Mouse (Mus musculus): ENCODE measurements around the gene Klhl26. TPM values are rescaled to one million over a fixed set of nuclear protein-coding genes. Genes with fewer than 3 reads are reported as not detected.

The Klhl26 gene
- polyA plus RNA-seq, 1 experiment from 2014 or later = 26.8 TPM

DNA sequence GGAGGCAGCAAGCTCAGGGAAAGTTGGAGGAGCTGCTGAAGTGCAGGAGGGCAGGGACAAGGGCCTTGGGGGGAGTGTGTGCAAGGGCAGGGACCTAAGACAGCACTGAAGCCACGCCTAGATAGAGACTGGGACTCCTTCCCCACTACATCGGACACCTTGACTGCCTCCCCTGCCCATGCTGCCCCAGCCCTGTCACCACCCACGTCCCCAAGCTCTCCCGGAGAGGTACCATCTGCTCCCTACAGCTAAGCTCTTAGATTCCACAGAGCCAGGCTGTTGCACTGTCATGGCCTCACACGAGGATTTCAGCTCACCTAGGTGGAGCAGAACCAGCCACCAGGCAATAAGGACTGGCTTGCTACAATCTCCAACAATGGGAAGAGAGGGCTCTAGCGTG is 59.8 kb downstream of the Klhl26 start:
- no peak for ATAC-seq (ENCODE audit: low FRiP score, low TSS enrichment)
- 52% methylated on average over 6 of the region's 6 CpGs for WGBS

DNA sequence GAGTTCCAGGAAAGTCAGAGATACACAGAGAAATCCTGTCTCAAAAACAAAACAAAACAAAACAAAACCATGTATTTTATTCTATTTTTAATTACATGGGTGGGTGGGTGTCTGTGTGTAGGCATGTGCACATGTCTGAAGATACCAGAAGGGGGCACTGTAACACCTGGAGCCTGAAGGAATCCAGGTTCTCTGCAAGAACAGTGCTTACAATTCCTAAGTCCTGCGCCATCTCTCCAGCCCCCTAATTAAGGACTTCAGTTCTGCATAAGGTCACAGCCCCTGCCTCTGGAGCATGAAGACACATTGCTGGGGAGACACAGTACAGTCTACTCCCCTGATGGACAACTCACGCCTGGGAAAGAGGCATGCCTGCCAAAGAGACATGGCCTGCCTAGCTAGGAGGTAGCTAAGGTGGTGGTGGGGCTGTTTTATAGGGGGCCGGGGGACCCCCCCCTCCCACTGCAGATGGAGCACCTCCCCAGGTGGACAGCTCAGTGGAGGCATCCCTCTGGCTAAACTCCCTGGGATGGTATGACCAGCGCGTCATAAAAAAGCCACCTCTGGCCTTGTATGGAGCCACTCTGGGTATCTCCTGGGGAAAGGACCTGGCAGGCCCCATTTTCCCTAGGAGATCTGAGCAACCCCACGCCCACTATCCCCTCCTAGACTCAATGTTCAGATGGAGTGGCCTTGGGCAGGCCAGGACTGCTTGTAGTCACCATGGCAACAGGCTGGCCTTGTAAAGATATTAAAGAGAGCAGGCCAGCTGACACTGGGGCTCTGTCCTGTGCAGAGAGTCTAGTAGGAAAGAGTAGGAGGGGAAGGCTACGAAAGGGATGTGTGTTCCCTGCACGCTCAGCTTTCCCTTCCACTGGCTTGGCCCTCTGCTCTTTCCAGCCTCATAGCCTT is 61.0 kb downstream of the Klhl26 start:
- Histone ChIP-seq H3K4me2 (replicated peaks; ENCODE audit: low read depth, low read length) (no peak overlapping the region), H3K27ac (ENCODE audit: low read length) (no peak overlapping the region), H3K4me3 (ENCODE audit: low read length) (no peak overlapping the region), H3K4me1 (ENCODE audit: insufficient read depth, low read length) (peaks cover 13% of the 10 kb centered on the region; the same call in 1 of the 2 replicates), H3K9me3 (ENCODE audit: low read length) (no peaks in the 10 kb centered on the region), H3K9ac (replicated peaks; ENCODE audit: low read length) (no peak overlapping the region), H3K27me3 (ENCODE audit: insufficient read depth, low read length) (no peaks in the 10 kb centered on the region), H3K36me3 (ENCODE audit: insufficient read depth, low read length) (peaks cover 4% of the 10 kb centered on the region; the same call in 1 of the 2 replicates)
- ATAC-seq (ENCODE audit: low FRiP score, low TSS enrichment) = 0 out of 2 replicates have a peak, but pooled peaks have one; percentile 32
- WGBS = 70% methylated on average over 8 of the region's 8 CpGs

More for the DNA sequence above, 59.8 kb downstream of the Klhl26 start:
- H3K9ac ChIP-seq (replicated peaks; ENCODE audit: low read length) = no peak overlapping the region; the same call in 1 of the 2 replicates
- peaks cover 16% of the 10 kb centered on the region; the same call in 1 of the 2 replicates for H3K4me1 ChIP-seq (ENCODE audit: insufficient read depth, low read length)
- no peaks in the 10 kb centered on the region for H3K9me3 ChIP-seq (ENCODE audit: low read length)
- H3K27me3 ChIP-seq (ENCODE audit: insufficient read depth, low read length) = no peaks in the 10 kb centered on the region
- no peak overlapping the region for H3K4me2 ChIP-seq (replicated peaks; ENCODE audit: low read depth, low read length)
- peaks cover 4% of the 10 kb centered on the region; the same call in 1 of the 2 replicates for H3K36me3 ChIP-seq (ENCODE audit: insufficient read depth, low read length)
- H3K27ac ChIP-seq (ENCODE audit: low read length) = no peak overlapping the region
- no peak overlapping the region for H3K4me3 ChIP-seq (ENCODE audit: low read length)

DNA sequence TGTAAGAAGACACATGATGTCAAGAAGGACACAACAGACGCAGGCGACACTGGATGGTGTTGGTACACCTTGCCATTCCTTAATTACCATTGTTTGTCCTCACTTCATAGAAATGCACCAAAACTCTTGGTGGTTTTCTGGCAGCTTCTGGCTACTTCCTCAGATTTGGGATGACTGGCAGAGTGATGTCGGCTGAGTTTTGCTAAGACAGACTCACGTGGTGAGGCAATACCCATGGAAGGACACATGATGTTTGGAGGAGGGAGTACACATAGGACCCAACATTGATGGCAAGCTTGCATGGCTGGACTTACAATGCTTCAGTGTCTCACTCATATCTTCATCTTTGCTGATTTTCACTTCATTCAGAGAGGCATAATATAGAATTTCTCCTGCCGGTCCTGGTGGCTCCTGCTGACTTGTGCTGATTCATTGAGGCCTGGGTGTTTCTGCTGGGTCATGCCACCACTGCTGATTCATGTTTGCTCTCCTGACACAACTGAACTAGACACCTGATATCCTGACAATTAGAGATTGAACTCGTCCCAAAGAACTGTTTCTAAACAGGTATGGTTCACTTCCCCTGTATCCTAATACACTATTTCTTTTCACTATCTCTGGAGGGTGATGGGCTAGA is 62.3 kb downstream of the Klhl26 start:
- Histone ChIP-seq H3K27me3 (ENCODE audit: insufficient read depth, low read length) (no peaks in the 10 kb centered on the region), H3K4me2 (replicated peaks; ENCODE audit: low read depth, low read length) (no peak overlapping the region), H3K36me3 (ENCODE audit: insufficient read depth, low read length) (peaks cover 4% of the 10 kb centered on the region; the same call in 1 of the 2 replicates), H3K9me3 (ENCODE audit: low read length) (no peaks in the 10 kb centered on the region), H3K9ac (replicated peaks; ENCODE audit: low read length) (no peak overlapping the region), H3K27ac (ENCODE audit: low read length) (no peak overlapping the region), H3K4me3 (ENCODE audit: low read length) (no peak overlapping the region), H3K4me1 (ENCODE audit: insufficient read depth, low read length) (peaks cover 16% of the 10 kb centered on the region)
- no peak for ATAC-seq (ENCODE audit: low FRiP score, low TSS enrichment)
- WGBS = 84% methylated on average over 6 of the region's 6 CpGs

DNA sequence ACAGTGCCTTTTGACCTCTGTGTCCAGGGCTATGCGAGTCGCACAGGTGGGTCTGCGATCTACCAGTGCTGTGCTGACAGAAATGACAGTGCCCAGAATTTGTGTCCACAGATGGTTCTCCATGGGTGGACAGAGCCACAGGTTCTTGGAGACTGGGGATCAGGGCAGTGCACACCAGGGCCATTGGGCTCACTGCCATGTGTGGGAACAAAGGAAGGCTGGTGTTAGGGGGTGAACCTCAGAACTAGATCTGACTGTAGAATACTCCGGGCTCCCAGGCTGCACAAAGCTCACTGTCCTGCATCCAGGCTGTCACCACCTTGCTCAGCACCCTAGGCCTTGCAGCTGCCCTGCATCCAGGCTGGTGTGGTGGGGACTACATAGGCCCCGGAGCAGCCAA is 66.5 kb downstream of the Klhl26 start:
- H3K27me3 ChIP-seq (ENCODE audit: insufficient read depth, low read length) = no peaks in the 10 kb centered on the region
- no peaks in the 10 kb centered on the region for H3K9me3 ChIP-seq (ENCODE audit: low read length)
- peaks cover 4% of the 10 kb centered on the region; the same call in 1 of the 2 replicates for H3K36me3 ChIP-seq (ENCODE audit: insufficient read depth, low read length)
- H3K4me1 ChIP-seq (ENCODE audit: insufficient read depth, low read length) = peaks cover 44% of the 10 kb centered on the region
- H3K9ac ChIP-seq (replicated peaks; ENCODE audit: low read length) = no peak overlapping the region
- no peak overlapping the region for H3K27ac ChIP-seq (ENCODE audit: low read length)
- ATAC-seq (ENCODE audit: low FRiP score, low TSS enrichment) = no peak
- WGBS = 91% methylated on average over 5 of the region's 5 CpGs
- H3K4me3 ChIP-seq (ENCODE audit: low read length) = no peak overlapping the region
- H3K4me2 ChIP-seq (replicated peaks; ENCODE audit: low read depth, low read length) = no peak overlapping the region

DNA sequence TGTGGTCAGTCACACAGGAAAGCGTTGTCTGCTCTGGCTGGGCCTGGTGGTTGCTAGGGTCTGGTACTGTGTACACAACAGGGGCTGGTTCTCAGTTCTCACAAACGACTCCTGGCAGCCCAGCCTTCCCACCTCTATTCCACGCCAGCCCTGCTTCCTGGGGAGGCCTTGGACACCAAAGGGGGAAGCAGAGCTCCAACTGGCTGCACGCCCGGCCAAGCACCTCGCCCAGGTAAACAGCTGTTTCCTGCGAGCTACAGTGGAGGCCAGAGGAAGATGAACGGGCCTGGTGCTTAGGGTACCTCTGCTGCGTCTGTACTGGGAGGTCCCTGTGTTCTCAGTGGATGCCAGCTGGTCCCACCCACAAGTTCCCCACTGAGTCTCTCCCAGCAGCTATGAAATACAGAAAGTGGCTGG is 67.3 kb downstream of the Klhl26 start:
- Histone ChIP-seq H3K9ac (replicated peaks; ENCODE audit: low read length) (peak overlapping the region; percentile 46), H3K4me2 (replicated peaks; ENCODE audit: low read depth, low read length) (no peak overlapping the region), H3K27ac (ENCODE audit: low read length) (peak overlapping the region; percentile 53), H3K9me3 (ENCODE audit: low read length) (no peaks in the 10 kb centered on the region), H3K36me3 (ENCODE audit: insufficient read depth, low read length) (peaks cover 4% of the 10 kb centered on the region; the same call in 1 of the 2 replicates), H3K4me1 (ENCODE audit: insufficient read depth, low read length) (peaks cover 48% of the 10 kb centered on the region), H3K4me3 (ENCODE audit: low read length) (no peak overlapping the region), H3K27me3 (ENCODE audit: insufficient read depth, low read length) (no peaks in the 10 kb centered on the region)
- no peak for ATAC-seq (ENCODE audit: low FRiP score, low TSS enrichment)
- WGBS = 47% methylated on average over 9 of the region's 9 CpGs

DNA sequence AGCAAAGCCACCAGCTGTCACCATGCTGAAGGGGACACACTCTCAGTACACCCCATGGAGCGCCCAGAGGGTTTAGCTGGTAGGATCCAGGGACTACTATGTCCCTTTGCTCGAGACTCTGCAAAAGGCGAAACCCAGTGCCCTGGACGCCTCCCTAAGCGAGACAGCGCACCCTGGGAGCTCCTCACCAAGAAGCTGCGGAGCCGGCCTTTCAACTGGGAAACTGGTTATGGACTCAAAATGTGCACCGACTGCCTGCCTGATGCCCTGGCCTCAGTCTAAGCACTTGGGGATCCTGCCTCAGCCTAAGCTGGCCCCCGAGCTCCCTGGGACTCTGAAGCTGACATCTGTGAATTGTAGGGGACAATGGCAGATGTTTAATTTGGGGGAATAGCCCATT is 67.7 kb downstream of the Klhl26 start:
- no peak for ATAC-seq (ENCODE audit: low FRiP score, low TSS enrichment)
- no peaks in the 10 kb centered on the region for H3K27me3 ChIP-seq (ENCODE audit: insufficient read depth, low read length)

DNA sequence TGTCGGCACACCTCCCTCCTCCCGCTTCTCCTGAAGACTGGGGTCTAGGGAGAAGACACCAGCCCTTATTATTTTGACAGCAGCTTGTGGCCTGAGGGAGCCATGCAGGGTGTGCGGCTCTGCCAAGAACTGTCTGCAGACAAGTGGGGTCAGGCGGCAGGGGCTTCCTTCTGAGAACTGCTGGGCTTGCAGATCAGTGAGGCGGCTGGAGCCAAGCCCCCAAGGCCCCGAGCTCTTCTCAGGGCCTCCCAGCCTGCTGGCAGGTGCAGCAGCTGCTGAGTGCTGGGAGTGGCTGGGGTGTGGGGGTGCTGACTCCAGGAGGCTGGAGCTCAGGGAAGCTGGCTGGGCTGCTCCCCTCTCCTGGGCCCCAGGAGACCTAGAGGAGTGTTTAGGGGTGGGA is 68.5 kb downstream of the Klhl26 start:
- 0 out of 2 replicates have a peak, but pooled peaks have one; percentile 19 for ATAC-seq (ENCODE audit: low FRiP score, low TSS enrichment)
- H3K4me1 ChIP-seq (ENCODE audit: insufficient read depth, low read length) = peaks cover 48% of the 10 kb centered on the region
- peak overlapping the region; percentile 53 for H3K27ac ChIP-seq (ENCODE audit: low read length)
- no peak overlapping the region for H3K4me2 ChIP-seq (replicated peaks; ENCODE audit: low read depth, low read length)
- no peak overlapping the region for H3K9ac ChIP-seq (replicated peaks; ENCODE audit: low read length)
- no peaks in the 10 kb centered on the region for H3K9me3 ChIP-seq (ENCODE audit: low read length)
- no peaks in the 10 kb centered on the region for H3K36me3 ChIP-seq (ENCODE audit: insufficient read depth, low read length)
- H3K27me3 ChIP-seq (ENCODE audit: insufficient read depth, low read length) = no peaks in the 10 kb centered on the region
- WGBS = 44% methylated on average over 6 of the region's 6 CpGs
- no peak overlapping the region for H3K4me3 ChIP-seq (ENCODE audit: low read length)

More for the DNA sequence above, 67.7 kb downstream of the Klhl26 start:
- Histone ChIP-seq H3K4me3 (ENCODE audit: low read length) (no peak overlapping the region), H3K36me3 (ENCODE audit: insufficient read depth, low read length) (peaks cover 3% of the 10 kb centered on the region; the same call in 1 of the 2 replicates), H3K4me2 (replicated peaks; ENCODE audit: low read depth, low read length) (no peak overlapping the region), H3K4me1 (ENCODE audit: insufficient read depth, low read length) (peaks cover 48% of the 10 kb centered on the region), H3K9me3 (ENCODE audit: low read length) (no peaks in the 10 kb centered on the region), H3K9ac (replicated peaks; ENCODE audit: low read length) (peak overlapping the region; percentile 46), H3K27ac (ENCODE audit: low read length) (peak overlapping the region; percentile 53)
- 82% methylated on average over 10 of the region's 10 CpGs for WGBS

DNA sequence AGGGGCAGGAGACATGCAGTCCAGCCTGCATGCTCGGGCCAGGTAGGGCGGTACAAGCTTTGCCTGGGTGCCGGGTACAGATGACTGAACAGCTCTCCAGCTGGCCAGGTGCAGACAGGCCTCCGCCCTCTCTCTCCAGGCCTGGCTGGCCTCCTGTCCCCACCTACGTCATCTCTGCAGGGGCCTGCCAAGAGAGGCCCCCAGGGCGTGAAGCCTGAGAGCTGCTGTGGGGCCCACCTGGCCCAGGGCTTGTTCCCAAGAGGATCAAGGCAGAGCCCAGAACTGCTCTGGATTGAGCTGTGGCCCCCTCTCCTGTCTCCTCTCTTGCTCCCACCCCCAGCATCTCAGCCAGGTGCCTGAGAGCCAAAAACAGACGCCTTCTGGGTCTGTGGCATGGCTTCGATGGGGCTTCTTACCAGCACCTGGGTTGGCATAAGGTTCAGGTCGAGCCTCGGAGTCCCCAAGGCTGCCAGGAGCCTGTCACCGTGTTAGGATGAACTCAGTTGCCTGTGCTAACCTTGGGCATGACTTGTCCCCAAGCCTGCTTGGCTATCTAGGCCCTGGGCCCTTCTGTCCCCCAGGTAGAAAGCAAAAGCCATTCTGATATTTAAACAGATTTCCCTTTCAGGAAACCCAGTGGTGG is 70.2 kb downstream of the Klhl26 start:
- Histone ChIP-seq H3K36me3 (ENCODE audit: insufficient read depth, low read length) (no peaks in the 10 kb centered on the region), H3K27ac (ENCODE audit: low read length) (peak overlapping the region; percentile 69), H3K4me1 (ENCODE audit: insufficient read depth, low read length) (peaks cover 48% of the 10 kb centered on the region), H3K4me2 (replicated peaks; ENCODE audit: low read depth, low read length) (no peak overlapping the region), H3K27me3 (ENCODE audit: insufficient read depth, low read length) (no peaks in the 10 kb centered on the region), H3K9me3 (ENCODE audit: low read length) (no peaks in the 10 kb centered on the region), H3K9ac (replicated peaks; ENCODE audit: low read length) (0 out of 2 replicates have a peak overlapping the region, but pooled peaks have one; percentile 13), H3K4me3 (ENCODE audit: low read length) (no peak overlapping the region)
- peak; percentile 85 for ATAC-seq (ENCODE audit: low FRiP score, low TSS enrichment)
- 61% methylated on average over 11 of the region's 11 CpGs for WGBS

DNA sequence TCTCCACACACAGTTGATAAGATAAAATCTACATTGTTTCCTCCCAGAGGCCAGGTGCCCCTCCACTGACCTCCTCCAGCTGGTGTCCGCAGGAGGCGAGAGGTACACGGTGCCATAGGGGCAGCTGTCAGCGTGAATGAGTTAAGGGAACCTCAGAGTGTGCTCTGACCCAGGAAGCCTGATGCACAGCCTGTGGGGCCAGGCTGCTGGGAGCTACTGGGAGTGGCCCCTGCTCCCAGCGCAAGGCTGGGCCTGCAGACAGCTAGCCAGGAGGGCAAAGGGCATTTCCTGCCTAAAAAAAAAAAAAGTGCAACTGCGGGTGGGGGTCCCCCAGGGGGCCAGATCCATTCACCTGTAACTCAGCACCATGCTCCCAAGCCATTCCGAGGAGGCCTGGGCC is 71.6 kb downstream of the Klhl26 start:
- Histone ChIP-seq H3K27ac (ENCODE audit: low read length) (0 out of 2 replicates have a peak overlapping the region, but pooled peaks have one; percentile 21), H3K27me3 (ENCODE audit: insufficient read depth, low read length) (no peaks in the 10 kb centered on the region), H3K9me3 (ENCODE audit: low read length) (no peaks in the 10 kb centered on the region), H3K4me2 (replicated peaks; ENCODE audit: low read depth, low read length) (no peak overlapping the region), H3K4me3 (ENCODE audit: low read length) (no peak overlapping the region), H3K36me3 (ENCODE audit: insufficient read depth, low read length) (no peaks in the 10 kb centered on the region; the same call in 1 of the 2 replicates), H3K4me1 (ENCODE audit: insufficient read depth, low read length) (peaks cover 48% of the 10 kb centered on the region), H3K9ac (replicated peaks; ENCODE audit: low read length) (0 out of 2 replicates have a peak overlapping the region, but pooled peaks have one; percentile 14)
- ATAC-seq (ENCODE audit: low FRiP score, low TSS enrichment) = 0 out of 2 replicates have a peak, but pooled peaks have one; percentile 28
- 12% methylated on average over 7 of the region's 7 CpGs for WGBS
